Mouse (Mus musculus): ENCODE measurements around the gene Spint5. TPM values are rescaled to one million over a fixed set of nuclear protein-coding genes. Genes with fewer than 3 reads are reported as not detected.
"Not testable (repeated sequence)": the region's sequence is repeated elsewhere in the genome, so short reads cannot be mapped to it uniquely, and the experiment has no call there.

Gene Spint5
- not detected in 2 replicates for total RNA-seq (2014; fragmentation: Nextera tagmentation)
- not detected in 2 replicates for total RNA-seq (2017)

DNA sequence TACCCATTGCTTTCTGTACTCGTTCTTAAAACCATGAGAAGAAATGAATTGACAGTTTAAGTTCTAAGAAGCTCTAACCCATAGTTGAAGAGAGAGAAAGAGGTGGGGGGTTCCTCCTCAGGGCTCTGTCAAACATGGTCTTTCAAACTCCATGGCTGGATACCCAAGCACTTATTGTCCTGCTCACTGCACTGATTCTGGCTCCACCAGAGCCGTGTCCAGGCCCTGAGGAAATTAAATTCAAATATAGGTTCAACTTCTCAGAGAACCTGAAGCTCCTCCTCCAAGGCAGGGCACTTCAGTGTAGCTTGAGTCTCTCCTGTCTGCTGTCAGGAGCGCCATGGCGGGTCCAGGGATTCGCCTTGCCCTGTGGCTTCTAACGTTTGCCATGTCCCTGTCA lies at the start of gene Spint5:
Gene Spint5, plus strand, starts transcription at position 301 of the 400 bp plus-strand sequence.
- no peak for ATAC-seq (replicated peaks; ENCODE audit: low FRiP score, low TSS enrichment, poor library complexity, severe bottlenecking)

- ATAC-seq (replicated peaks; ENCODE audit: low FRiP score, low TSS enrichment, poor library complexity, severe bottlenecking) = no peak
These were observed 44.8 kb upstream of the Spint5 start for GRCm38 (mm10) chr2:164670261-164670660.

- no peak for ATAC-seq (replicated peaks; ENCODE audit: low FRiP score, low TSS enrichment, poor library complexity, severe bottlenecking)
These were observed 44.2 kb upstream of the Spint5 start for GRCm38 (mm10) chr2:164670938-164671337.

GRCm38 (mm10) chr2:164673987-164674386 lies 41.1 kb upstream of the Spint5 start, which contains the start of gene Wfdc11:
Wfdc11 (minus strand) TSS chr2:164674087.
- ATAC-seq (replicated peaks; ENCODE audit: low FRiP score, low TSS enrichment, poor library complexity, severe bottlenecking) = no peak

DNA sequence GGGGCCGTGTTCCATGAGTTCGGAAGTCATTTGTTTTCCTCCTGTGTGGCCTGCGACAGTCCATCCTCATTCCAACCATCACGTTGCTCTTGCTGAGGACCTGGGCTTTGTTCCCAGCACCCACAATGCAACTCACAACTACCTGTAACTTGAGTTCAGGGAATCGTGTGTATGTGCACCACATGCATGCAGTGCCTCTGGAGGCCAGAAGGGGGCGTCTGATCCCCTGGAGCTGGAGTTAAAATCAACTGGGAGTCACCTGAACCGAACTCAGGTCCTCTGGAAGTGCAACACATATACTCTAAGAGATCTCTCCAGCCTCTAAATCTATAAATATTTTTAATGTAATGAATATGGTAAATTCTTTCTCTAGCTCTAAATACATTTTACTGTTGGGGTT lies 39.0 kb upstream of the Spint5 start:
- ATAC-seq (replicated peaks; ENCODE audit: low FRiP score, low TSS enrichment, poor library complexity, severe bottlenecking) = no peak

DNA sequence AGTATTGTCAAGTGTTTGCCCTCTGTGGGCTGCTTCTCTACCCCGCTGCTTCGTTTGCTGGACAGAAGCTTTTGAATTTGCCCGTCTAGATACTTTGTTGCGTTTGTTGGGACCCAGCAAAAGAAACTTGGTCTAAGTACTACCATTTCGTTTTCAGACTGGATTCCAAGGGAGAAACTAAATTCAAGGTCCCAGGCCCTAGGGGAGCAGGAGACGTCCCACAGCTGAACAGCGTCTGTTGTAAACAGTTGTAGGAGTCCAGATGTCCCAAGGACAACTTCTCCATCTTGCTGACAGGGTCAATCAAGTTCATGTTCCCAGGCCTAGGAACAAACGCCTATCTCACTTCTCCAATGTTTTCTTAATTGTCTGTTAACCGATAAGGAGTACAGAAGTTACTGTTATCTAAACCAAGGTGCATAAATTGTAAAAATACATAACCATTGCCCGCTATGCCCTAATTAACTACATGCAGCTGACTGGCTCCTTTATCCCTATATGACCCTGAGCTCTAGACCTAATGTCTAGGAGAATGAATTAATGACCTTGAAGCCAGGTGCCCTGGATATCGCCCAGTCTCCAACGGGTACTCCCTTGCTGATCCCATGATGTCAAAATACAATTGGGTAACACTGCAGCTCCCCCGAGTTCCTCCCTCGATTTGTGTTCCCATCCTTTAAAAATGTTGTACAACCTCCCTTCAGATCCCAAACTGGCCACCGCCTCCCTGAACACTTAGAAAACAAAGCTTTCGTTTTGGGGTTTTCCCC lies 38.0 kb upstream of the Spint5 start:
- peak; percentile 50; the same call in 1 of the 2 replicates for ATAC-seq (replicated peaks; ENCODE audit: low FRiP score, low TSS enrichment, poor library complexity, severe bottlenecking)

GRCm38 (mm10) chr2:164678848-164679625 lies 36.1 kb upstream of the Spint5 start:
- ATAC-seq (replicated peaks; ENCODE audit: low FRiP score, low TSS enrichment, poor library complexity, severe bottlenecking) = peak; percentile 92

DNA sequence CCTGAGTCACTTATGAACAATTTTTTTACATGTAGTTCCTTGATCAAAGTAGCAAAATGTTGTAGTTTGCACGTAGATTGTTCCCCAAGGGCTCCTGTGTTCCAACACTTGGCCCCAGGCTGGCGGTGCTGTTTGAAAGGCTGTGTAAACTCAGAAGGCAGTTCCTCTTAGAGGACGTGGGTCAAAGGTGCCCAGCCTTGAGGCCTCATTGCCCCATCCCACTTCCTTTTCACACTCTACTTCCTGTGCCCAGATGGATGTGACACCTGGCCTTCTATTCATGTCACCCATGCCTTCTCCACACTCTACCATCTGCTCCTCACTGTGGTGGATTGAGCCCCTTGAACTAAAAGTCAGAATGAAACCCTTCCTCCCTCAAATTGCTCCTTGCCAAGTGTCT lies 35.2 kb upstream of the Spint5 start:
- no peak for ATAC-seq (replicated peaks; ENCODE audit: low FRiP score, low TSS enrichment, poor library complexity, severe bottlenecking)

- ATAC-seq (replicated peaks; ENCODE audit: low FRiP score, low TSS enrichment, poor library complexity, severe bottlenecking) = no peak
These were observed 30.3 kb upstream of the Spint5 start, which contains the start of gene Wfdc13 for GRCm38 (mm10) chr2:164684807-164685206. Wfdc13 (plus strand) TSS chr2:164685107.

DNA sequence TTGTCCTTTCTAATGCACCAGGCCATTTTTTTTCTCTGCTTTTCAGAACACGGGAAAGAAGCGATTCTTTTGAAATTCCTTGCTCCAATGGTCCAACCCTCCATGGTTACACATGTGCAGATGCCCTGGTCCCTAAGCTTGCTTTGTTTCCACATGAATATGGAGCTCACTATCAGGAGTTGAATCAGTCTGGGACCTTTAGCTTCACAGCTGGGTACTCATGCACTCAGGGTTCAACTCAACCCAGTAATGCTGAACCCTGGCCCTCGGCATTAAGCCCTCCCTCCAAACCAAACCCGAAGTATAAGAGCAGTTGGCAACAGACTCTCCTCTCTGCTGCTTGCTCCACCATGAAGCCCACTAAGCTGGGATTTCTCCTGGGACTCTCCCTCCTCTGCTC lies 16.9 kb upstream of the Spint5 start, which contains the start of gene Spint4:
Gene Spint4, plus strand, starts transcription at position 301 of the 400 bp plus-strand sequence.
- ATAC-seq (replicated peaks; ENCODE audit: low FRiP score, low TSS enrichment, poor library complexity, severe bottlenecking) = no peak

DNA sequence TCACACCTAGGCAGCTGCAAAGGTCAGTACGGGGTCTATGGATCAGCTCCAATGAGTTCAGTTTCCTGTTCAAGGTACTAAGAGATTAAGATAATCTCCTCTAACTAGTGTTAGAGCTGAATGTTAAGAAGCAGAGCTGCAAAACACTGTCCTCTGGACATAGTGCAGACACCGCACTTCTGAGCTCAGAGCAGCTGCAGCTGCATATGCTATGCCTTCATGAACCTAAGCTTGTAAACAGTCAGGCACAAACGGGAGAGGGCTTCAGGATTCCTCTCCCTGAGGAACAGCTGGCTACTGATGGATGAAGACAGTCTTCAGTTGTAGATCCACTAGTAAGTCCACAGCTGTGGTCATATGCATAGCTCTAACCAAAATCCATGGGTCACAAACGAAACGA lies 14.1 kb upstream of the Spint5 start:
- no peak for ATAC-seq (replicated peaks; ENCODE audit: low FRiP score, low TSS enrichment, poor library complexity, severe bottlenecking)

DNA sequence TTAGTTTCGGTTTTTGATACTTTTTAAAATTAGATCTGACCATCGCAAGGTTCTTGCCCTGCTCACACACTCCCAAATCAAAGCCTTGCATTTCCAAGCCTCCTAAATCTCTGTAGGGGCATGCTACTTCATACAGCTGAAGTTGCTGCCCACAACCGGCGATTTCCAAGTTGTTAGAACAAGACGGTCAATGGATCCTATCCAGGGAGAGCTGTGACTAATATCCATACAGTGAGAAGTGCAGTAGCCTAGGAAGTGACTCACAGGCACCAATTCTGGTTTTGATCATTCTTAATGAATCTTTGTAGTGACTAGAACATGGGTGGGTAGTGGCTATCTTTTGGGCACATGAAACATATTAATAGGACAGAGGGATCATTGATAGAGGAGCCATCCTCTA lies 13.3 kb upstream of the Spint5 start:
- ATAC-seq (replicated peaks; ENCODE audit: low FRiP score, low TSS enrichment, poor library complexity, severe bottlenecking) = no peak

GRCm38 (mm10) chr2:164704235-164704634 lies 10.9 kb upstream of the Spint5 start:
- ATAC-seq (replicated peaks; ENCODE audit: low FRiP score, low TSS enrichment, poor library complexity, severe bottlenecking) = no peak

GRCm38 (mm10) chr2:164705328-164705727 lies 9.8 kb upstream of the Spint5 start:
- no peak for ATAC-seq (replicated peaks; ENCODE audit: low FRiP score, low TSS enrichment, poor library complexity, severe bottlenecking)

DNA sequence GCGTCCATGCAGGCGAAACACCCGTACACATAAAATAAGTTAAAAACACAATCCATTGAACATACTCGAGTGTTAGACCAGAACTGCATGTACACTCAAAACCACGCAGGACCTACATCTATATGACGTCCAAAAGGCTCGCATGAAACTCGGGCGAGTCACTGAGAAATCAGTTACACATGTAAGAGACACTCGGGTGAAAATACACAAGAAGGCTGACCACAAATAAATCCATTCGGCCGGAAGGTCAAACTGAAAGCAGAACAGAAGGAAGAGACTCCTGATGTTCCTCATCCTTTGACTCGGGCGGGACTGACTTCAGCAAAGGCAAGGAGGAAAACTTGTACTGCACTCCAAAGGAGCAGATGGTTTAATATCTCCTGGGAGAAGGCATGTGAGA lies 9.1 kb upstream of the Spint5 start:
- ATAC-seq (replicated peaks; ENCODE audit: low FRiP score, low TSS enrichment, poor library complexity, severe bottlenecking) = no peak

- not testable (repeated sequence) for ATAC-seq (replicated peaks; ENCODE audit: low FRiP score, low TSS enrichment, poor library complexity, severe bottlenecking)
These were observed 1.2 kb downstream of the Spint5 start for GRCm38 (mm10) chr2:164716194-164716786.

- no peak for ATAC-seq (replicated peaks; ENCODE audit: low FRiP score, low TSS enrichment, poor library complexity, severe bottlenecking)
These were observed 8.2 kb downstream of the Spint5 start for GRCm38 (mm10) chr2:164723276-164723675.

- peak; percentile 82 for ATAC-seq (replicated peaks; ENCODE audit: low FRiP score, low TSS enrichment, poor library complexity, severe bottlenecking)
These were observed 11.0 kb downstream of the Spint5 start for GRCm38 (mm10) chr2:164725895-164726619.

- ATAC-seq (replicated peaks; ENCODE audit: low FRiP score, low TSS enrichment, poor library complexity, severe bottlenecking) = no peak; the same call in 1 of the 2 replicates
These were observed 16.6 kb downstream of the Spint5 start for GRCm38 (mm10) chr2:164731719-164732118.

Data from megakaryocyte-erythroid progenitor cell, adult 5-6 weeks (primary cell).